Mouse (Mus musculus) liver, postnatal 0 days (tissue): ENCODE measurements at regions not wholly inside any gene's neighbourhood (a gene's known extent, or its start where the extent isn't known, plus 50 kb on each side); places are given as distances from the start of the nearest gene placed in this dataset.

Experiments
- CTCF ChIP-seq: sonication (generic); IDR thresholded peaks from 2 replicates; pipeline ENCODE4 v1.5.1; 2016; ENCODE audit warnings: antibody characterized with exemption, low read depth
- EP300 ChIP-seq: IDR thresholded peaks from 2 replicates; pipeline ENCODE4 v1.6.1; 2016; ENCODE audit warnings: antibody characterized with exemption, low read depth, mild to moderate bottlenecking

GRCm38 (mm10) chr14:24960875-24961274 is 473.9 kb downstream of the Rps24 start:
- TF ChIP-seq CTCF (no peak), EP300 (no peak)
